Mouse (Mus musculus) hindbrain, embryonic 16.5 days (tissue): Measurements from ENCODE around the gene Kmt5b. TPM values are rescaled to one million over a fixed set of nuclear protein-coding genes. Genes with fewer than 3 reads are reported as not detected.

ENCODE experiments used
- ATAC-seq: fragments of 200-750 bp; cut with Nextera tagmentation; 2 replicates; pipeline ENCODE4 v1.8.0; 2017; ENCODE audit warnings: moderate TSS enrichment, moderate library complexity
- H3K27ac ChIP-seq: fragments of 300-500 bp; sonication (generic); 2 replicates; pipeline ENCODE4 v1.5.1; 2014; ENCODE audit warnings: low read depth, mild to moderate bottlenecking, control low read depth, low read length, moderate library complexity
- H3K27me3 ChIP-seq: fragments of 300-500 bp; sonication (generic); replicated peaks from 2 replicates; pipeline ENCODE4 v1.6.1; 2014; ENCODE audit warnings: low read length; ENCODE audit not compliant: control insufficient read depth, insufficient read depth
- H3K36me3 ChIP-seq: fragments of 300-500 bp; sonication (generic); 2 replicates; pipeline ENCODE4 v1.6.1; 2014; ENCODE audit warnings: mild to moderate bottlenecking, low read length, moderate library complexity, mixed read lengths; ENCODE audit not compliant: control insufficient read depth, insufficient read depth
- H3K4me1 ChIP-seq: fragments of 300-500 bp; sonication (generic); 2 replicates; pipeline ENCODE4 v1.6.1; 2014; ENCODE audit warnings: low read depth, low read length; ENCODE audit not compliant: control insufficient read depth, insufficient read depth
- H3K4me2 ChIP-seq: fragments of 300-500 bp; sonication (generic); 2 replicates; pipeline ENCODE4 v1.6.1; 2014; ENCODE audit warnings: mild to moderate bottlenecking, low read length, control low read depth, moderate library complexity
- H3K4me3 ChIP-seq: fragments of 300-500 bp; sonication (generic); 2 replicates; pipeline ENCODE4 v1.5.1; 2014; ENCODE audit warnings: mild to moderate bottlenecking, low read length, control low read depth, moderate library complexity
- H3K9ac ChIP-seq: fragments of 300-500 bp; sonication (generic); 2 replicates; pipeline ENCODE4 v1.6.1; 2014; ENCODE audit warnings: low read depth, mild to moderate bottlenecking, control low read depth, low read length, moderate library complexity
- H3K9me3 ChIP-seq: fragments of 300-500 bp; sonication (generic); 2 replicates; pipeline ENCODE4 v1.6.1; 2014; ENCODE audit warnings: mild to moderate bottlenecking, low read length, moderate library complexity; ENCODE audit not compliant: control insufficient read depth
- WGBS: fragments of 180-500 bp; shearing (Covaris S2); extraction: QIAGEN DNeasy Blood & Tissue Kit; methylation state at CpG from one replicate; pipeline ENCODE4 v1.1.7; 2014; 5-methylcytosine and 5-hydroxymethylcytosine counted together
- polyA plus RNA-seq: library from polyadenylated mRNA; unstranded; fragments of >200 nt; fragmentation: Nextera tagmentation; extraction: Ambion mirVana; gene quantifications from 2 replicates; pipeline ENCODE4 v1.2.1, GENCODE M21; 2015

The Kmt5b gene
- polyA plus RNA-seq, 1 experiment from 2014 or later: 32.4 TPM

GRCm38 (mm10) chr19:3834301-3834700 lies 67.1 kb downstream of the Kmt5b start:
- H3K4me2 ChIP-seq: no peak overlapping the region
- no peaks in the 10 kb centered on the region for H3K9me3 ChIP-seq
- no peaks in the 10 kb centered on the region for H3K4me1 ChIP-seq
- H3K27me3 ChIP-seq: no peaks in the 10 kb centered on the region
- H3K4me3 ChIP-seq: no peak overlapping the region
- H3K9ac ChIP-seq: no peak overlapping the region
- no peak for ATAC-seq
- 85% methylated on average over 7 of the region's 7 CpGs for WGBS
- no peak overlapping the region for H3K27ac ChIP-seq
- no peaks in the 10 kb centered on the region for H3K36me3 ChIP-seq

GRCm38 (mm10) chr19:3836791-3837190 lies 69.6 kb downstream of the Kmt5b start:
- H3K27ac ChIP-seq: no peak overlapping the region
- no peaks in the 10 kb centered on the region for H3K27me3 ChIP-seq
- ATAC-seq: no peak
- H3K9me3 ChIP-seq: no peaks in the 10 kb centered on the region
- no peak overlapping the region for H3K4me2 ChIP-seq
- H3K36me3 ChIP-seq: no peaks in the 10 kb centered on the region
- H3K4me1 ChIP-seq: no peaks in the 10 kb centered on the region
- no peak overlapping the region for H3K4me3 ChIP-seq
- no peak overlapping the region for H3K9ac ChIP-seq
- 87% methylated on average over 9 of the region's 9 CpGs for WGBS

- no peak overlapping the region for H3K27ac ChIP-seq
- H3K36me3 ChIP-seq: no peaks in the 10 kb centered on the region
- no peaks in the 10 kb centered on the region for H3K4me1 ChIP-seq
- no peak overlapping the region for H3K4me3 ChIP-seq
- no peaks in the 10 kb centered on the region for H3K27me3 ChIP-seq
- no peaks in the 10 kb centered on the region for H3K9me3 ChIP-seq
- H3K4me2 ChIP-seq: no peak overlapping the region
- WGBS: 74% methylated on average over 3 of the region's 3 CpGs
- ATAC-seq: no peak
- H3K9ac ChIP-seq: no peak overlapping the region
Measured at GRCm38 (mm10) chr19:3838931-3839330, 71.7 kb downstream of the Kmt5b start.

GRCm38 (mm10) chr19:3839686-3840085 lies 72.5 kb downstream of the Kmt5b start:
- Histone ChIP-seq H3K4me3 (no peak overlapping the region), H3K36me3 (no peaks in the 10 kb centered on the region), H3K27ac (no peak overlapping the region), H3K9ac (no peak overlapping the region), H3K4me2 (no peak overlapping the region), H3K4me1 (no peaks in the 10 kb centered on the region), H3K27me3 (no peaks in the 10 kb centered on the region), H3K9me3 (no peaks in the 10 kb centered on the region)
- no peak for ATAC-seq
- 51% methylated on average over 2 of the region's 2 CpGs for WGBS

- no peaks in the 10 kb centered on the region for H3K4me1 ChIP-seq
- no peak overlapping the region for H3K4me3 ChIP-seq
- no peak overlapping the region for H3K27ac ChIP-seq
- no peaks in the 10 kb centered on the region for H3K36me3 ChIP-seq
- no peak overlapping the region for H3K9ac ChIP-seq
- H3K9me3 ChIP-seq: no peaks in the 10 kb centered on the region
- no peak overlapping the region for H3K4me2 ChIP-seq
- no peak for ATAC-seq
- H3K27me3 ChIP-seq: no peaks in the 10 kb centered on the region
- WGBS: 54% methylated on average over 5 of the region's 5 CpGs
Measured at GRCm38 (mm10) chr19:3840214-3840651, 73.0 kb downstream of the Kmt5b start.

- WGBS: 89% methylated on average over 5 of the region's 5 CpGs
Measured at GRCm38 (mm10) chr19:3840685-3841084, 73.5 kb downstream of the Kmt5b start.

GRCm38 (mm10) chr19:3842359-3843148 lies 75.3 kb downstream of the Kmt5b start:
- H3K4me3 ChIP-seq: no peak overlapping the region
- H3K27ac ChIP-seq: no peak overlapping the region
- H3K27me3 ChIP-seq: no peaks in the 10 kb centered on the region
- no peak overlapping the region for H3K9ac ChIP-seq
- H3K4me1 ChIP-seq: no peaks in the 10 kb centered on the region
- no peak for ATAC-seq
- no peaks in the 10 kb centered on the region for H3K9me3 ChIP-seq
- no peaks in the 10 kb centered on the region for H3K36me3 ChIP-seq
- H3K4me2 ChIP-seq: no peak overlapping the region
- WGBS: 50% methylated on average over 12 of the region's 12 CpGs

More at GRCm38 (mm10) chr19:3840685-3841084, 73.5 kb downstream of the Kmt5b start:
- Histone ChIP-seq H3K4me1 (no peaks in the 10 kb centered on the region), H3K9ac (no peak overlapping the region), H3K4me2 (no peak overlapping the region), H3K36me3 (no peaks in the 10 kb centered on the region), H3K27me3 (no peaks in the 10 kb centered on the region), H3K4me3 (no peak overlapping the region), H3K9me3 (no peaks in the 10 kb centered on the region), H3K27ac (no peak overlapping the region)
- no peak for ATAC-seq

- Histone ChIP-seq H3K4me2 (no peak overlapping the region), H3K4me1 (no peaks in the 10 kb centered on the region), H3K36me3 (no peaks in the 10 kb centered on the region), H3K9me3 (no peaks in the 10 kb centered on the region), H3K4me3 (no peak overlapping the region), H3K27ac (no peak overlapping the region), H3K27me3 (no peaks in the 10 kb centered on the region), H3K9ac (no peak overlapping the region)
- 82% methylated on average over 2 of the region's 2 CpGs for WGBS
- ATAC-seq: no peak
Measured at GRCm38 (mm10) chr19:3843629-3844028, 76.4 kb downstream of the Kmt5b start.

- Histone ChIP-seq H3K27ac (no peak overlapping the region), H3K4me2 (no peak overlapping the region), H3K27me3 (no peaks in the 10 kb centered on the region), H3K9ac (no peak overlapping the region), H3K4me1 (no peaks in the 10 kb centered on the region), H3K36me3 (no peaks in the 10 kb centered on the region), H3K4me3 (no peak overlapping the region), H3K9me3 (no peaks in the 10 kb centered on the region)
- ATAC-seq: no peak
- 97% methylated on average over 1 of the region's 1 CpGs for WGBS
Measured at GRCm38 (mm10) chr19:3844836-3845235, 77.6 kb downstream of the Kmt5b start.
